ENCODE assay signal across 27 mouse cellular contexts in the genomic region with DNA sequence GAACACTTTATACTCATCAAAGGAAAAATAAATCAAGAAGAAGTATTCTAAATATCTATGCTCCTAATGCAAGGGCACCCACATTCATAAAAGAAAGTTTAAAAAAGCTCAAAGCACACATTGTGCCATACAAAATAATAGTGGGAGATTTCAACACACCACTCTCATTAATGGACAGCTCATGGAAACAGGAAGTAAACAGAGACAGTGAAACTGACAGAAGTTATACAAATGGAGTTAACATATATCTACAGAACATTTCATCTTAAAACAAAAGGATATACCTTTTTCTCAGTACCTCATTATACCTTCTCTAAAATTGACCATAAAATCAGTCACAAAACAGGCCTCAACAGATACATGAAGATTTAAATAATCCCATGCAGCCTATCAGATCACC. TPM values are rescaled to one million over a fixed set of nuclear protein-coding genes. Genes with fewer than 3 reads are reported as not detected.
DNase-seq lines count a peak whose midpoint lies in the region; ATAC-seq lines count a peak whose summit lies in the region.
"Had no signal": no experiment of that assay in that cellular context is flagged by ENCODE, and none has a peak within 500 bp of the region (broad histone marks: within the 10 kb centered on the region; RNA-seq: fewer than 3 reads in every experiment).

No protein-coding gene starts in this region.

- ATAC-seq in granulocyte monocyte progenitor cell, adult 5-6 weeks (replicated peaks; ENCODE audit: poor library complexity, severe bottlenecking) = peak; percentile 78; the same call in 1 of the 2 replicates
- ATAC-seq in megakaryocyte, adult 5-6 weeks (ENCODE audit: poor library complexity, severe bottlenecking) = peak; percentile 63
- ATAC-seq in megakaryocyte progenitor cell, adult 5-6 weeks (replicated peaks; ENCODE audit: poor library complexity) = peak; percentile 52; the same call in 1 of the 2 replicates
- ATAC-seq in monocyte, adult 5-6 weeks (replicated peaks; ENCODE audit: insufficient number of reproducible peaks, low FRiP score, low TSS enrichment, poor library complexity, severe bottlenecking) = no peak
- ATAC-seq: activated CD4-positive, CD25-positive, alpha-beta regulatory T cell, adult 4 months; CD4-positive, CD25-positive, alpha-beta regulatory T cell, adult 4 months; Patski had no signal

- peak; percentile 36 for DNase-seq in 416B (ENCODE audit: low read depth)
- DNase-seq in layer of hippocampus, postnatal 36 days = no peak
- no peak for DNase-seq in adrenal gland, adult 18-20 months (ENCODE audit: low spot score in 2 of 2)
- no peak for DNase-seq in c-Kit-positive CD71-positive TER-119-positive erythroid progenitor cells, embryonic 14.5 days (ENCODE audit: low spot score)
- DNase-seq: adrenal gland, adult 2 months; adrenal gland, adult 8-10 months; adrenal gland, postnatal 10 days; adrenal gland, postnatal 14 days; adrenal gland, postnatal 25 days; adrenal gland, postnatal 36 days; B cell, adult 2 months; cerebellum, adult 11 months; cerebellum, adult 11-12 months; cerebellum, adult 18-20 months; cerebellum, adult 2 months; cerebellum, adult 8-10 months had no signal

RNA-seq across cellular contexts. Expression of a gene that starts 18.8 kb away (rescaled TPM):
- total RNA-seq in granulocyte monocyte progenitor cell, adult 5-6 weeks (2014; fragmentation: Nextera tagmentation) = not detected in 2 replicates
- total RNA-seq in granulocyte monocyte progenitor cell, adult 5-6 weeks (2017) = not detected in 2 replicates
- not detected in 2 replicates for total RNA-seq in megakaryocyte, adult 5-6 weeks (2015)
- not detected in 2 replicates for total RNA-seq in megakaryocyte, adult 5-6 weeks (2017)
- total RNA-seq in megakaryocyte progenitor cell, adult 5-6 weeks (2015) = not detected in 2 replicates
- not detected in 2 replicates for total RNA-seq in megakaryocyte progenitor cell, adult 5-6 weeks (2017)
- total RNA-seq in layer of hippocampus, postnatal 36 days (2021) = not detected
- not detected in 3 replicates for total RNA-seq in monocyte, adult 5-6 weeks (2017)
- 1 to 10 TPM; 8.3 to 9.3 TPM for total RNA-seq in adrenal gland, adult 18-20 months (2021)
- total RNA-seq: CH12.LX, ES-E14, G1E, MEL had no signal
